Mouse (Mus musculus) forebrain, embryonic 11.5 days (tissue): ENCODE measurements around the gene Gjb6. TPM values are rescaled to one million over a fixed set of nuclear protein-coding genes. Genes with fewer than 3 reads are reported as not detected.

Source experiments
- polyA plus RNA-seq: library from polyadenylated mRNA; unstranded; fragments of >200 nt; fragmentation: Nextera tagmentation; extraction: Ambion mirVana; gene quantifications from 2 replicates; pipeline ENCODE4 v1.2.1, GENCODE M21; 2014

Gene Gjb6
- polyA plus RNA-seq, 1 experiment from 2014 or later: 1.8 TPM

Other genes with a start within 250 kb of the Gjb6 start
- gene Zmym2, start 247.0 kb downstream of the Gjb6 start, polyA plus RNA-seq: 65.3 and 73.3 TPM in 2 replicates
- 0.08 TPM in 1 of 2 replicates, not detected in the other for gene Gja3, start 75.5 kb downstream of the Gjb6 start, polyA plus RNA-seq
- 6.2 and 8.4 TPM in 2 replicates for gene Gjb2, start 28.9 kb downstream of the Gjb6 start, polyA plus RNA-seq
- not detected in 2 replicates for gene Gm4491, start 17.7 kb downstream of the Gjb6 start, polyA plus RNA-seq